Mouse (Mus musculus): ENCODE data around the gene Polr2c. TPM values are rescaled to one million over a fixed set of nuclear protein-coding genes. Genes with fewer than 3 reads are reported as not detected.

Gene Polr2c
- polyA plus RNA-seq (2015; fragmentation: Nextera tagmentation; extraction: Ambion mirVana), result 128 and 129 TPM in 2 replicates

DNA sequence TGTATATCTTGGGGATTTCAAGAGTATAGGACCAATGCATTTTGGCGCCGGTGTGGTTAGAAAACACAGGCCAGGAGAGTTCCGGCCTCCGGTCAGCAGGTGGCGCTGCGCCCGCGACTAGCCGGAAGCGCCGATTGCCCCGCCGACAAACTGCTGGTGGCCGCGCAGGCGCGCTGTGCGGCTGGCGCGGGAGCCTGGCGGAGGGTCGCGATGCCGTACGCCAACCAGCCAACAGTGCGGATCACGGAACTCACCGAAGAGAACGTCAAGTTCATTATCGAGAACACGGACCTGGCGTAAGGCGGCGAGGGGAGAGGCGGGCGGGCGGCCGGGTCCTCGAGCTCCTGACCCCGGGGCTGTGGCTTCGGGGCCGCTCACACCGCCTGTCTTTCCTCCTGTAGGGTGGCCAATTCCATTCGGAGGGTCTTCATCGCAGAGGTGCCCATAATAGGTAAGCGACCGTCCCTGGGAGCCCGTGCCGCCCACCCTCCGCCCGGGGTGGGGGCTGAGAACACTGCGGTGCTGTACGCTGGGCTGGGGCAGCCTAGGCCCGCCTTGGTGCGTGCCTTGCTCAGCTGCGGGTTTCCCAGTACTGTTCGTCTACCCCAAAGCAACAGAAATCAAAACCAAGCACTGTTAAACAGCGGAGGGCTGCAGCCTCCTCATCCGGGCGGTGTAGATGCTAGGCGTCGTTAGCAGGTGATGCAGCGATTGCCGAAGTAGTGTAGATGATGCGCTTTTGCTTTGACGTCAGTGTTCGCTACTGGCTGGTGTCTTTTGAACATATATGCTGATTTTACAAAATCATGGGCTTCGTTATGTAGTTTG, at the start of gene Polr2c:
Gene Polr2c, plus strand, starts transcription at position 105 of the 828 bp plus-strand sequence.
- Histone ChIP-seq H3K4me2 (ENCODE audit: low read depth, low read length) (peak within 1 kb of the TSS; percentile 82), H3K27ac (ENCODE audit: low read length) (peak within 1 kb of the TSS; percentile 7; the same call in 1 of the 2 replicates), H3K27me3 (ENCODE audit: control insufficient read depth, insufficient read depth, low read length) (no peaks in the 10 kb centered on the region), H3K36me3 (ENCODE audit: control insufficient read depth, insufficient read depth, low read length) (no peaks in the 10 kb centered on the region), H3K9ac (ENCODE audit: low read length) (peak within 1 kb of the TSS; percentile 91), H3K9me3 (replicated peaks; ENCODE audit: control insufficient read depth, low read length) (no peaks in the 10 kb centered on the region), H3K4me1 (ENCODE audit: control insufficient read depth, insufficient read depth, low read length) (peaks cover 5% of the 10 kb centered on the region), H3K4me3 (replicated peaks; ENCODE audit: low read length) (peak within 1 kb of the TSS; percentile 70)
- peak; percentile 79 for ATAC-seq (ENCODE audit: insufficient read depth, low FRiP score)
- under 1% methylated on average over 68 of the region's 68 CpGs for WGBS

GRCm38 (mm10) chr8:94807506-94807905, 49.7 kb upstream of the Polr2c start:
- H3K4me3 ChIP-seq (replicated peaks; ENCODE audit: low read length), result no peak overlapping the region
- H3K9ac ChIP-seq (ENCODE audit: low read length), result no peak overlapping the region
- no peak for ATAC-seq (ENCODE audit: insufficient read depth, low FRiP score)
- H3K4me1 ChIP-seq (ENCODE audit: control insufficient read depth, insufficient read depth, low read length), result no peaks in the 10 kb centered on the region
- no peak overlapping the region for H3K27ac ChIP-seq (ENCODE audit: low read length)
- H3K27me3 ChIP-seq (ENCODE audit: control insufficient read depth, insufficient read depth, low read length), result no peaks in the 10 kb centered on the region
- 65% methylated on average over 7 of the region's 7 CpGs for WGBS
- H3K9me3 ChIP-seq (replicated peaks; ENCODE audit: control insufficient read depth, low read length), result no peaks in the 10 kb centered on the region
- H3K36me3 ChIP-seq (ENCODE audit: control insufficient read depth, insufficient read depth, low read length), result no peaks in the 10 kb centered on the region
- H3K4me2 ChIP-seq (ENCODE audit: low read depth, low read length), result no peak overlapping the region

- WGBS, result 71% methylated on average over 6 of the region's 6 CpGs
These were observed 48.9 kb upstream of the Polr2c start for GRCm38 (mm10) chr8:94808372-94808771.

DNA sequence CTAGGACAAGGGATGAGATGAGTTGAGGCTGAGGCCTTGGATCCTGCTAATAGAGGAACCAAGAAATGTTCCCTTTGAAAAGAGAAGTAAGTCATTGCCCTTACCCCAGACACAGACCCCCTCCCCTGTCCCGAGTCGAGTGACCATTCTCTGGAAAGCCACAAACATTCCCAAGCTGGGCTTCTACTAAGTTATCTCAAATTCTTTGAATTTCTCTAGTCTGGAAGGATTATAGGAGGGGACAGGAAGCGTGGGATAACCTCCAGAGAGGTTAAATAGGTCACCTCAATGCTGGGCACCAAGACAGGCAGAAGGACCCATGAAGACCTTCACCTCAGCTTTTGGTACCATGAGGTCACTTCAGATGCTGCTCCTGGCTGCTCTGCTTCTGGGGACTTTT, 47.1 kb upstream of the Polr2c start, which contains the start of gene Ccl17:
Gene Ccl17, plus strand, starts transcription at position 301 of the 400 bp plus-strand sequence.
- Histone ChIP-seq H3K27me3 (ENCODE audit: control insufficient read depth, insufficient read depth, low read length) (no peaks in the 10 kb centered on the region), H3K4me1 (ENCODE audit: control insufficient read depth, insufficient read depth, low read length) (no peaks in the 10 kb centered on the region), H3K27ac (ENCODE audit: low read length) (no peak within 1 kb of the TSS), H3K4me3 (replicated peaks; ENCODE audit: low read length) (no peak within 1 kb of the TSS), H3K36me3 (ENCODE audit: control insufficient read depth, insufficient read depth, low read length) (no peaks in the 10 kb centered on the region), H3K9me3 (replicated peaks; ENCODE audit: control insufficient read depth, low read length) (no peaks in the 10 kb centered on the region), H3K9ac (ENCODE audit: low read length) (no peak within 1 kb of the TSS), H3K4me2 (ENCODE audit: low read depth, low read length) (no peak within 1 kb of the TSS)
- ATAC-seq (ENCODE audit: insufficient read depth, low FRiP score), result no peak
- 41% methylated on average over 3 of the region's 3 CpGs for WGBS

More at GRCm38 (mm10) chr8:94808372-94808771, 48.9 kb upstream of the Polr2c start:
- Histone ChIP-seq H3K27me3 (ENCODE audit: control insufficient read depth, insufficient read depth, low read length) (no peaks in the 10 kb centered on the region), H3K4me2 (ENCODE audit: low read depth, low read length) (no peak overlapping the region), H3K36me3 (ENCODE audit: control insufficient read depth, insufficient read depth, low read length) (no peaks in the 10 kb centered on the region), H3K27ac (ENCODE audit: low read length) (no peak overlapping the region), H3K9me3 (replicated peaks; ENCODE audit: control insufficient read depth, low read length) (no peaks in the 10 kb centered on the region), H3K9ac (ENCODE audit: low read length) (no peak overlapping the region), H3K4me3 (replicated peaks; ENCODE audit: low read length) (no peak overlapping the region), H3K4me1 (ENCODE audit: control insufficient read depth, insufficient read depth, low read length) (no peaks in the 10 kb centered on the region)
- ATAC-seq (ENCODE audit: insufficient read depth, low FRiP score), result no peak

DNA sequence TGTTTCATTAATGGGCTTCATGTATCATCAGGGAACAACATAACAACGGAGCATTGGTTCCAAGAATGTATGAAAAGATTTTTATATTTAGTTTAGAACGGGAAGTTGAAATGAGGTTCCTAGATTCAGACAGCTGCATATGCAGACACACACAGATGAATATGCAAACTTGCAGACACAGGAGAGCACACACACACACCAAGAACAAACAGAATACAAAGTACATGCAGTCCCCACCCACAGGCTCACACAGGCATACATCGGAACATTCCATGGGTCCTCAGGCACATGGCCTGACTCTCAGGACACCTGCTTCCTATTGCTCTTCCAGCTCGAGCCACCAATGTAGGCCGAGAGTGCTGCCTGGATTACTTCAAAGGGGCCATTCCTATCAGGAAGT, 46.4 kb upstream of the Polr2c start:
- H3K9ac ChIP-seq (ENCODE audit: low read length), result no peak overlapping the region
- H3K27ac ChIP-seq (ENCODE audit: low read length), result no peak overlapping the region
- H3K4me2 ChIP-seq (ENCODE audit: low read depth, low read length), result no peak overlapping the region
- no peak overlapping the region for H3K4me3 ChIP-seq (replicated peaks; ENCODE audit: low read length)
- H3K9me3 ChIP-seq (replicated peaks; ENCODE audit: control insufficient read depth, low read length), result no peaks in the 10 kb centered on the region
- no peaks in the 10 kb centered on the region for H3K36me3 ChIP-seq (ENCODE audit: control insufficient read depth, insufficient read depth, low read length)
- no peaks in the 10 kb centered on the region for H3K27me3 ChIP-seq (ENCODE audit: control insufficient read depth, insufficient read depth, low read length)
- H3K4me1 ChIP-seq (ENCODE audit: control insufficient read depth, insufficient read depth, low read length), result no peaks in the 10 kb centered on the region
- WGBS, result 72% methylated on average over 5 of the region's 5 CpGs
- no peak for ATAC-seq (ENCODE audit: insufficient read depth, low FRiP score)

DNA sequence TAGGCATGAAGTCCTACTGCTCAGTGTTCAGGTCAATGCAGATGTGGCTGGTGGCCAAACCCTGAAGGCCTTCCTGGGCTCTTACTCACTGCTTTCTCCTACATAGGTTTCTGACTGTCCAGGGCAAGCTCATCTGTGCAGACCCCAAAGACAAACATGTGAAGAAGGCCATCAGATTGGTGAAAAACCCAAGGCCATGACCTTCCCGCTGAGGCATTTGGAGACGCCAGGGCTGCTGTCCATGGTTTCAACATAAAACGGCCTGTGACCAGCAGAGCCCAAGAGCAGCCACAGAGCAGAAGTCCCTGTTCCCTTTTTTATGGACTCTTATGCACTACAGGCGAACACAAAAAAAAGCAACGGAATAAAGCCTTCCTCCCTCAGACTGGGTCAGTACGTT, 45.6 kb upstream of the Polr2c start:
- Histone ChIP-seq H3K4me3 (replicated peaks; ENCODE audit: low read length) (no peak overlapping the region), H3K4me1 (ENCODE audit: control insufficient read depth, insufficient read depth, low read length) (no peaks in the 10 kb centered on the region), H3K4me2 (ENCODE audit: low read depth, low read length) (no peak overlapping the region), H3K27me3 (ENCODE audit: control insufficient read depth, insufficient read depth, low read length) (no peaks in the 10 kb centered on the region), H3K27ac (ENCODE audit: low read length) (no peak overlapping the region), H3K9ac (ENCODE audit: low read length) (no peak overlapping the region), H3K36me3 (ENCODE audit: control insufficient read depth, insufficient read depth, low read length) (no peaks in the 10 kb centered on the region), H3K9me3 (replicated peaks; ENCODE audit: control insufficient read depth, low read length) (no peaks in the 10 kb centered on the region)
- WGBS, result 65% methylated on average over 6 of the region's 6 CpGs
- no peak for ATAC-seq (ENCODE audit: insufficient read depth, low FRiP score)

GRCm38 (mm10) chr8:94812645-94813098, 44.6 kb upstream of the Polr2c start:
- Histone ChIP-seq H3K9me3 (replicated peaks; ENCODE audit: control insufficient read depth, low read length) (no peaks in the 10 kb centered on the region), H3K4me3 (replicated peaks; ENCODE audit: low read length) (no peak overlapping the region), H3K4me1 (ENCODE audit: control insufficient read depth, insufficient read depth, low read length) (no peaks in the 10 kb centered on the region), H3K9ac (ENCODE audit: low read length) (peak overlapping the region; percentile 58), H3K4me2 (ENCODE audit: low read depth, low read length) (peak overlapping the region; percentile 31; the same call in 1 of the 2 replicates), H3K27me3 (ENCODE audit: control insufficient read depth, insufficient read depth, low read length) (no peaks in the 10 kb centered on the region), H3K27ac (ENCODE audit: low read length) (no peak overlapping the region), H3K36me3 (ENCODE audit: control insufficient read depth, insufficient read depth, low read length) (no peaks in the 10 kb centered on the region)
- ATAC-seq (ENCODE audit: insufficient read depth, low FRiP score), result peak; percentile 56; the same call in 1 of the 2 replicates
- WGBS, result 29% methylated on average over 6 of the region's 6 CpGs

GRCm38 (mm10) chr8:94814556-94814955, 42.7 kb upstream of the Polr2c start:
- H3K4me2 ChIP-seq (ENCODE audit: low read depth, low read length), result no peak overlapping the region
- no peak overlapping the region for H3K27ac ChIP-seq (ENCODE audit: low read length)
- 0% methylated on average over 1 of the region's 1 CpGs for WGBS
- H3K9me3 ChIP-seq (replicated peaks; ENCODE audit: control insufficient read depth, low read length), result no peaks in the 10 kb centered on the region
- H3K4me1 ChIP-seq (ENCODE audit: control insufficient read depth, insufficient read depth, low read length), result no peaks in the 10 kb centered on the region
- H3K36me3 ChIP-seq (ENCODE audit: control insufficient read depth, insufficient read depth, low read length), result no peaks in the 10 kb centered on the region
- H3K27me3 ChIP-seq (ENCODE audit: control insufficient read depth, insufficient read depth, low read length), result no peaks in the 10 kb centered on the region
- no peak overlapping the region for H3K4me3 ChIP-seq (replicated peaks; ENCODE audit: low read length)
- ATAC-seq (ENCODE audit: insufficient read depth, low FRiP score), result no peak
- H3K9ac ChIP-seq (ENCODE audit: low read length), result no peak overlapping the region

DNA sequence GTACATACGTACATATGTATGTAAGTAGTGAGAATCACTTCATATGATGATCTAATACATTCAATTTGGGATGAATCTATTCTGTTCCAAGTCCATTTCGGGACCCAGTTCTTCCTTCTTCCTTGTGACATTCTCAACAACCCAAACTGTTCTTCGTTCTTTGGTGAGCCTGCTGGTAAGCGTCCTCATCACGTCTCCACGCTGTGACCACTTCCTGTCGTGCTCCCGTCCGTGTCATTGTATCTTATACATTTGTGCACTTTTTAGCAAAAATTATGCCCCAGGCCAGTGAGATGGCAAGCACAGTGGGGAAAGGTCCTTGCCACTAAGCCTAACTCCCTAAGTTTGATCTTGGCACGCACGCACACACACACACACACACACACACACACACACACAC, 39.3 kb upstream of the Polr2c start:
- Histone ChIP-seq H3K27me3 (ENCODE audit: control insufficient read depth, insufficient read depth, low read length) (no peaks in the 10 kb centered on the region), H3K4me2 (ENCODE audit: low read depth, low read length) (no peak overlapping the region), H3K9ac (ENCODE audit: low read length) (no peak overlapping the region), H3K4me3 (replicated peaks; ENCODE audit: low read length) (no peak overlapping the region), H3K9me3 (replicated peaks; ENCODE audit: control insufficient read depth, low read length) (no peaks in the 10 kb centered on the region), H3K36me3 (ENCODE audit: control insufficient read depth, insufficient read depth, low read length) (no peaks in the 10 kb centered on the region), H3K27ac (ENCODE audit: low read length) (no peak overlapping the region), H3K4me1 (ENCODE audit: control insufficient read depth, insufficient read depth, low read length) (no peaks in the 10 kb centered on the region)
- 86% methylated on average over 11 of the region's 11 CpGs for WGBS
- ATAC-seq (ENCODE audit: insufficient read depth, low FRiP score), result no peak

Measured in stomach, embryonic 16.5 days (tissue).